Mouse (Mus musculus): ENCODE measurements at regions not wholly inside any gene's neighbourhood (a gene's known extent, or its start where the extent isn't known, plus 50 kb on each side); places are given as distances from the start of the nearest gene placed in this dataset.

GRCm38 (mm10) chr3:147283724-147284123 lies 431.6 kb downstream of the Ttll7 start:
- no peak for TF ChIP-seq CTCF (IDR thresholded peaks at IDR 0.05; ENCODE audit: low read depth)
- TF ChIP-seq EP300 (IDR thresholded peaks at IDR 0.05; ENCODE audit: low read depth) = no peak
